Mouse (Mus musculus): ENCODE measurements around the gene Sptlc3. TPM values are rescaled to one million over a fixed set of nuclear protein-coding genes. Genes with fewer than 3 reads are reported as not detected.
A peak's percentile ranks its signal among the peaks of the same experiment; 100 is the strongest.

Sptlc3 gene
- polyA plus RNA-seq, 1 experiment from 2014 or later, result 1.8 TPM

GRCm38 (mm10) chr2:139590888-139591698 lies 97.4 kb downstream of the Sptlc3 start:
- Histone ChIP-seq H3K36me3 (ENCODE audit: control insufficient read depth, insufficient read depth, low read length) (no peaks in the 10 kb centered on the region), H3K9ac (ENCODE audit: low read length) (no peak overlapping the region), H3K27ac (ENCODE audit: low read length) (no peak overlapping the region), H3K4me2 (ENCODE audit: low read depth, low read length) (no peak overlapping the region), H3K4me3 (ENCODE audit: low read length) (no peak overlapping the region), H3K9me3 (ENCODE audit: control insufficient read depth, low read length) (no peaks in the 10 kb centered on the region), H3K27me3 (ENCODE audit: control insufficient read depth, insufficient read depth, low read depth, low read length) (no peaks in the 10 kb centered on the region), H3K4me1 (replicated peaks; ENCODE audit: control insufficient read depth, insufficient read depth, low read length) (no peaks in the 10 kb centered on the region)
- peak; percentile 86 for ATAC-seq (ENCODE audit: low read depth)
- WGBS, result 27% methylated on average over 10 of the region's 10 CpGs

- 61% methylated on average over 7 of the region's 7 CpGs for WGBS
- Histone ChIP-seq H3K36me3 (ENCODE audit: control insufficient read depth, insufficient read depth, low read length) (no peaks in the 10 kb centered on the region), H3K9ac (ENCODE audit: low read length) (no peak overlapping the region), H3K4me2 (ENCODE audit: low read depth, low read length) (no peak overlapping the region), H3K27me3 (ENCODE audit: control insufficient read depth, insufficient read depth, low read depth, low read length) (no peaks in the 10 kb centered on the region), H3K27ac (ENCODE audit: low read length) (no peak overlapping the region), H3K9me3 (ENCODE audit: control insufficient read depth, low read length) (no peaks in the 10 kb centered on the region), H3K4me3 (ENCODE audit: low read length) (no peak overlapping the region), H3K4me1 (replicated peaks; ENCODE audit: control insufficient read depth, insufficient read depth, low read length) (no peaks in the 10 kb centered on the region)
- no peak for ATAC-seq (ENCODE audit: low read depth)
Observed at GRCm38 (mm10) chr2:139592109-139592508, 98.4 kb downstream of the Sptlc3 start.

GRCm38 (mm10) chr2:139597229-139597628 lies 103.5 kb downstream of the Sptlc3 start:
- Histone ChIP-seq H3K9ac (ENCODE audit: low read length) (no peak overlapping the region), H3K27ac (ENCODE audit: low read length) (no peak overlapping the region), H3K4me2 (ENCODE audit: low read depth, low read length) (no peak overlapping the region), H3K4me1 (replicated peaks; ENCODE audit: control insufficient read depth, insufficient read depth, low read length) (peaks cover 5% of the 10 kb centered on the region), H3K36me3 (ENCODE audit: control insufficient read depth, insufficient read depth, low read length) (no peaks in the 10 kb centered on the region), H3K4me3 (ENCODE audit: low read length) (no peak overlapping the region), H3K9me3 (ENCODE audit: control insufficient read depth, low read length) (no peaks in the 10 kb centered on the region), H3K27me3 (ENCODE audit: control insufficient read depth, insufficient read depth, low read depth, low read length) (no peaks in the 10 kb centered on the region)
- 70% methylated on average over 5 of the region's 5 CpGs for WGBS
- ATAC-seq (ENCODE audit: low read depth), result no peak

GRCm38 (mm10) chr2:139601543-139602194 lies 108.0 kb downstream of the Sptlc3 start:
- 28% methylated on average over 7 of the region's 7 CpGs for WGBS
- Histone ChIP-seq H3K4me3 (ENCODE audit: low read length) (no peak overlapping the region), H3K4me1 (replicated peaks; ENCODE audit: control insufficient read depth, insufficient read depth, low read length) (peaks cover 5% of the 10 kb centered on the region), H3K9me3 (ENCODE audit: control insufficient read depth, low read length) (no peaks in the 10 kb centered on the region), H3K27ac (ENCODE audit: low read length) (no peak overlapping the region), H3K4me2 (ENCODE audit: low read depth, low read length) (no peak overlapping the region), H3K9ac (ENCODE audit: low read length) (no peak overlapping the region), H3K36me3 (ENCODE audit: control insufficient read depth, insufficient read depth, low read length) (no peaks in the 10 kb centered on the region), H3K27me3 (ENCODE audit: control insufficient read depth, insufficient read depth, low read depth, low read length) (no peaks in the 10 kb centered on the region)
- ATAC-seq (ENCODE audit: low read depth), result no peak

- H3K9ac ChIP-seq (ENCODE audit: low read length), result no peak overlapping the region
- WGBS, result 37% methylated on average over 3 of the region's 3 CpGs
- H3K4me1 ChIP-seq (replicated peaks; ENCODE audit: control insufficient read depth, insufficient read depth, low read length), result 0 out of 2 replicates have a peak, but pooled peaks cover 4% of the 10 kb centered on the region
- H3K36me3 ChIP-seq (ENCODE audit: control insufficient read depth, insufficient read depth, low read length), result no peaks in the 10 kb centered on the region
- ATAC-seq (ENCODE audit: low read depth), result no peak
- no peak overlapping the region for H3K4me2 ChIP-seq (ENCODE audit: low read depth, low read length)
- no peak overlapping the region for H3K4me3 ChIP-seq (ENCODE audit: low read length)
- no peak overlapping the region for H3K27ac ChIP-seq (ENCODE audit: low read length)
- H3K9me3 ChIP-seq (ENCODE audit: control insufficient read depth, low read length), result no peaks in the 10 kb centered on the region
- no peaks in the 10 kb centered on the region for H3K27me3 ChIP-seq (ENCODE audit: control insufficient read depth, insufficient read depth, low read depth, low read length)
Observed at GRCm38 (mm10) chr2:139608167-139608566, 114.5 kb downstream of the Sptlc3 start.

DNA sequence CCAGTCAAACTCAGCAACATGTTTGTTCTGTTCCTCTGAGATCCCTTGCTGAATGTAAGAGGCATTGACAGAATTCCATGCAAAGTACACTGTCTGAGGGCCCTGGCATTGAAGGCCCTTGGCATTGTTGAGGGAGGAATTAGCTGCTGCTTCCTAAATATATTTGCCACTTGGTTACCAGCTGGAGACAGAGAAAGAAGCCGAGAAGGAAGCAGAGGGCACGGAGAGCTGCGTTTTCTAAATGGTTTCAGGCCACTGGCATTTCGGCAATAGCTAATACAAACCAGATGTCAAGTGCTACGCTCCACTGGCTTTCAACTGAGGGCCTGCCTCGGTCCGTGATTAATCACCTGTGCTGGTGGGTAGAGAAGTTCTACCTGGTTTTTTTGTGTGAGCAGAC lies 115.1 kb downstream of the Sptlc3 start:
- H3K9me3 ChIP-seq (ENCODE audit: control insufficient read depth, low read length), result no peaks in the 10 kb centered on the region
- no peak overlapping the region for H3K9ac ChIP-seq (ENCODE audit: low read length)
- H3K27ac ChIP-seq (ENCODE audit: low read length), result no peak overlapping the region
- no peak overlapping the region for H3K4me3 ChIP-seq (ENCODE audit: low read length)
- no peaks in the 10 kb centered on the region for H3K36me3 ChIP-seq (ENCODE audit: control insufficient read depth, insufficient read depth, low read length)
- no peak for ATAC-seq (ENCODE audit: low read depth)
- WGBS, result 25% methylated on average over 7 of the region's 7 CpGs
- 0 out of 2 replicates have a peak, but pooled peaks cover 4% of the 10 kb centered on the region for H3K4me1 ChIP-seq (replicated peaks; ENCODE audit: control insufficient read depth, insufficient read depth, low read length)
- H3K27me3 ChIP-seq (ENCODE audit: control insufficient read depth, insufficient read depth, low read depth, low read length), result no peaks in the 10 kb centered on the region
- H3K4me2 ChIP-seq (ENCODE audit: low read depth, low read length), result no peak overlapping the region

- Histone ChIP-seq H3K4me1 (replicated peaks; ENCODE audit: control insufficient read depth, insufficient read depth, low read length) (0 out of 2 replicates have a peak, but pooled peaks cover 4% of the 10 kb centered on the region), H3K4me3 (ENCODE audit: low read length) (no peak overlapping the region), H3K9me3 (ENCODE audit: control insufficient read depth, low read length) (no peaks in the 10 kb centered on the region), H3K4me2 (ENCODE audit: low read depth, low read length) (no peak overlapping the region), H3K36me3 (ENCODE audit: control insufficient read depth, insufficient read depth, low read length) (no peaks in the 10 kb centered on the region), H3K27me3 (ENCODE audit: control insufficient read depth, insufficient read depth, low read depth, low read length) (no peaks in the 10 kb centered on the region), H3K9ac (ENCODE audit: low read length) (no peak overlapping the region), H3K27ac (ENCODE audit: low read length) (no peak overlapping the region)
- no peak for ATAC-seq (ENCODE audit: low read depth)
- 53% methylated on average over 7 of the region's 7 CpGs for WGBS
Observed at GRCm38 (mm10) chr2:139609231-139609630, 115.5 kb downstream of the Sptlc3 start.

DNA sequence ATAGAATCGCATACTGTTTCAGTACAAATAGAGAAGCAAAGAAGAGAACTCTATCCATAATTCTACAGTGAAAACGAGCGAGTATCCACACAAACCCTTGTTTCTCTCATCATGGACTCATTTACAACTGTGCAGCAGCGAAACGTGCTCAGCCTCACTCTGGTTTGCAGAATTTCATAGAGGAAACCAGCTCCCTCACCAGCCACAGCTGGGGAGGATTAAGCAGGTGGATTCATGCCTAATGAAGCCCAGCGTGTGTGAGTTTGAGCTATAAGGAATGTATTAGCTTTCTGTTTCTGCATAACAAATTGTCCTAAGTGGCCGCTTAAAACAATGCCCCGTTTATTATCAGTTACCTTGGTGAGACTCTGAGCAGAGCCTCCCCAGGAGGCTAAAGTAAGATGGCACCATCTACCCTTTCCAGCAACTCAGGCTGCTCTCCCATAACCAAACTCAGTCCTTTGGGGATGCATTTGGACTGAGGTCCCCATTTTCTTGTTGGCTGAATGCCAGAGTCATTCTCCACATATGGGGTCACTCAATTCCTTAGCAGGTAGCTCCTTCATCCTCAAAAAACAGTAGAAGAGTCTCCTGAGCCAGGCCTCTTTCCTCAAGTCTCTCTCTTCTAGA lies 116.1 kb downstream of the Sptlc3 start:
- 53% methylated on average over 8 of the region's 8 CpGs for WGBS
- no peak for ATAC-seq (ENCODE audit: low read depth)

More for the DNA sequence above, 116.1 kb downstream of the Sptlc3 start:
- Histone ChIP-seq H3K4me1 (replicated peaks; ENCODE audit: control insufficient read depth, insufficient read depth, low read length) (0 out of 2 replicates have a peak, but pooled peaks cover 4% of the 10 kb centered on the region), H3K27ac (ENCODE audit: low read length) (no peak overlapping the region), H3K9me3 (ENCODE audit: control insufficient read depth, low read length) (no peaks in the 10 kb centered on the region), H3K9ac (ENCODE audit: low read length) (no peak overlapping the region), H3K4me3 (ENCODE audit: low read length) (no peak overlapping the region), H3K4me2 (ENCODE audit: low read depth, low read length) (no peak overlapping the region), H3K36me3 (ENCODE audit: control insufficient read depth, insufficient read depth, low read length) (no peaks in the 10 kb centered on the region), H3K27me3 (ENCODE audit: control insufficient read depth, insufficient read depth, low read depth, low read length) (no peaks in the 10 kb centered on the region)

All from lung, embryonic 16.5 days (tissue).